Mouse (Mus musculus): ENCODE results near the gene Mdfi. TPM values are rescaled to one million over a fixed set of nuclear protein-coding genes. Genes with fewer than 3 reads are reported as not detected.

The Mdfi gene
- polyA plus RNA-seq, 1 experiment from 2014 or later = 44.7 TPM

DNA sequence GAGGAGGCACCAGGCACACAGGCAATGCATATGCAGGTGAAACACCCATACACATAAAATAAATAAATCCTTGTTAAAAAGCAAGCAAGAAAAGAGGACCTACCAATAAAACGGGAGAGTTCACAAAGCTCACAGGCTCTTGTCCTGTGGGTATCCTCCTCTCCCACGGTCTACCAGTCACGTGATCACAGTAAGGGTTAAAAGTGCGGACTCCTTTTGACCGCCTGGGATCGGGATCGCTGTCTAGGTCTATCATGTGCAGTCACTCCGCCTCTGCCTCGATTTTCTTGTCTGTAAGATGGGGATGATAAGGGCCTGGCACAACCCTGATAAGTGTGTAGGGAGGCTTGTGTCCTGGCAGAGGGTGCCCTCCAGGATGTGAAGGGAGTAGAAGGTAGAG lies 37.1 kb downstream of the Mdfi start:
- 69% methylated on average over 9 of the region's 9 CpGs for WGBS
- H3K4me3 ChIP-seq (replicated peaks) = no peak overlapping the region
- H3K27me3 ChIP-seq = no peaks in the 10 kb centered on the region
- no peaks in the 10 kb centered on the region for H3K36me3 ChIP-seq
- no peak overlapping the region for H3K4me2 ChIP-seq
- H3K9ac ChIP-seq (replicated peaks) = no peak overlapping the region
- ATAC-seq (ENCODE audit: insufficient number of reproducible peaks, insufficient read depth, low FRiP score, low TSS enrichment, low read depth) = no peak
- 0 out of 2 replicates have a peak, but pooled peaks cover 3% of the 10 kb centered on the region for H3K9me3 ChIP-seq
- no peak overlapping the region for H3K27ac ChIP-seq
- peaks cover 28% of the 10 kb centered on the region for H3K4me1 ChIP-seq (replicated peaks)

GRCm38 (mm10) chr17:47796968-47797367 lies 37.5 kb downstream of the Mdfi start:
- Histone ChIP-seq H3K36me3 (no peaks in the 10 kb centered on the region), H3K4me2 (no peak overlapping the region), H3K9ac (replicated peaks) (no peak overlapping the region), H3K9me3 (0 out of 2 replicates have a peak, but pooled peaks cover 3% of the 10 kb centered on the region), H3K27me3 (peaks cover 3% of the 10 kb centered on the region; the same call in 1 of the 2 replicates), H3K27ac (no peak overlapping the region), H3K4me3 (replicated peaks) (no peak overlapping the region), H3K4me1 (replicated peaks) (peaks cover 28% of the 10 kb centered on the region)
- ATAC-seq (ENCODE audit: insufficient number of reproducible peaks, insufficient read depth, low FRiP score, low TSS enrichment, low read depth) = no peak
- 67% methylated on average over 4 of the region's 4 CpGs for WGBS

DNA sequence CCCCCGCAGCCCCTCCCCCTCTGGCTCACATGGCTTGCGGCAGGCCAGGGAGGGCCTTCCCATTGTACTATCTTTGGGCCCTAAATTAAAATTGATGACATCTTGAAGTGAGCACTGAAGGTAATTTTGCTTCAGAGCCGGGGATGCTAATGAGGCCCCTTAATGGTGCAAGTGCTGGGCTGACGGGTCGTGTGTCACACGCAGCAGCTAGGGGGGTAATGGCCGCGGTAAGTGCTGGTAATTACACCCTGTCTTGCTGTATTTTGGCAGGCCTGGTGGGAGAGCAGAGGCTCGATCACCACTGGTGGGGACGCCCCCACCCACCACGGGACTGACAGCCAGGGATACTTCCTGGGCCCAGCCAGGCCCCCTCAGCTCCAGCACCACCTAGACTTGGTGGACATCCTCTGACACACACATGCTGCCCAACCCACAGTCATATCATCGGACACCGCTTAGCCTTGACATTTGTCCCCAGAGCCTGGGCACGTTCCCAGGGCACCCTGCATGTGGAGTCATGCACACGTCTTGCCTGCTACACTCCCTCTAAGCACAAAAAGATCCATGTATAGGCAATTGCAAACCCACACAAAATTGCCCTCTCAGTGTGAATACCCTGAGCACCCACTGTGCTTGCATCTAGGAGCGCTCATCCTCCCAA lies 38.2 kb downstream of the Mdfi start:
- ATAC-seq (ENCODE audit: insufficient number of reproducible peaks, insufficient read depth, low FRiP score, low TSS enrichment, low read depth) = no peak
- Histone ChIP-seq H3K9me3 (0 out of 2 replicates have a peak, but pooled peaks cover 3% of the 10 kb centered on the region), H3K27me3 (peaks cover 9% of the 10 kb centered on the region), H3K4me1 (replicated peaks) (peaks cover 29% of the 10 kb centered on the region), H3K27ac (no peak overlapping the region), H3K36me3 (no peaks in the 10 kb centered on the region), H3K4me3 (replicated peaks) (no peak overlapping the region), H3K9ac (replicated peaks) (no peak overlapping the region), H3K4me2 (no peak overlapping the region)
- 35% methylated on average over 16 of the region's 16 CpGs for WGBS

DNA sequence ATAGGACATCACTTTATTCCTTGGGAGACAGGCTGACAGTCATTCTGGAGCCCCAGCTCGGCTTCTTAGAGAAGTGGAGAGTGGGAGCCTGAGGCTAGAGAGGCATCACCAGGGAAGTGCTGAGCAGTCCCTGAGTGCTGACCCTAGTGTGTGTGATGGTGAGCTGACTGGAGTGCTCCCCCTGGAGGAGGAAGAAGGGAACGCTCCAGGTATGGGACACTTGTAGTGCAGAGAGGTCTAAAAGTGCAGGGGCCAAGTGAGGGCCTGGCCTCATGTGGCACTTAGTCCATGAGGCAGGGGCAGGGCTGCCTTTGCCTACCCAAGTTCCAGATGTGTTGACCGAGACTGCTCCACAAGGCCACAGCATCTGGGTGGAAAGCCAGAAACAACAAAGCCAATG lies 39.0 kb downstream of the Mdfi start:
- Histone ChIP-seq H3K27ac (no peak overlapping the region), H3K4me1 (replicated peaks) (peaks cover 29% of the 10 kb centered on the region)

GRCm38 (mm10) chr17:47793377-47793776 lies 41.1 kb downstream of the Mdfi start:
- Histone ChIP-seq H3K4me3 (replicated peaks) (no peak overlapping the region), H3K27ac (no peak overlapping the region), H3K27me3 (peaks cover 17% of the 10 kb centered on the region), H3K9ac (replicated peaks) (no peak overlapping the region), H3K4me2 (no peak overlapping the region), H3K36me3 (no peaks in the 10 kb centered on the region), H3K4me1 (replicated peaks) (peaks cover 39% of the 10 kb centered on the region), H3K9me3 (0 out of 2 replicates have a peak, but pooled peaks cover 3% of the 10 kb centered on the region)
- 12% methylated on average over 9 of the region's 9 CpGs for WGBS
- peak; percentile 64 for ATAC-seq (ENCODE audit: insufficient number of reproducible peaks, insufficient read depth, low FRiP score, low TSS enrichment, low read depth)

More for the DNA sequence above, 39.0 kb downstream of the Mdfi start:
- Histone ChIP-seq H3K27me3 (peaks cover 12% of the 10 kb centered on the region), H3K4me3 (replicated peaks) (no peak overlapping the region), H3K9ac (replicated peaks) (no peak overlapping the region), H3K9me3 (0 out of 2 replicates have a peak, but pooled peaks cover 3% of the 10 kb centered on the region), H3K36me3 (no peaks in the 10 kb centered on the region), H3K4me2 (no peak overlapping the region)
- WGBS = 29% methylated on average over 3 of the region's 3 CpGs
- ATAC-seq (ENCODE audit: insufficient number of reproducible peaks, insufficient read depth, low FRiP score, low TSS enrichment, low read depth) = no peak

GRCm38 (mm10) chr17:47792098-47792863 lies 42.2 kb downstream of the Mdfi start:
- Histone ChIP-seq H3K4me1 (replicated peaks) (peaks cover 50% of the 10 kb centered on the region), H3K4me3 (replicated peaks) (no peak overlapping the region), H3K4me2 (no peak overlapping the region), H3K9me3 (0 out of 2 replicates have a peak, but pooled peaks cover 3% of the 10 kb centered on the region), H3K27me3 (peaks cover 22% of the 10 kb centered on the region), H3K27ac (no peak overlapping the region), H3K36me3 (no peaks in the 10 kb centered on the region), H3K9ac (replicated peaks) (no peak overlapping the region; the same call in 1 of the 2 replicates)
- WGBS = 21% methylated on average over 15 of the region's 15 CpGs
- ATAC-seq (ENCODE audit: insufficient number of reproducible peaks, insufficient read depth, low FRiP score, low TSS enrichment, low read depth) = no peak

GRCm38 (mm10) chr17:47788996-47789395 lies 45.5 kb downstream of the Mdfi start:
- Histone ChIP-seq H3K9ac (replicated peaks) (no peak overlapping the region), H3K4me2 (no peak overlapping the region), H3K9me3 (no peaks in the 10 kb centered on the region), H3K4me3 (replicated peaks) (no peak overlapping the region), H3K27me3 (peaks cover 44% of the 10 kb centered on the region), H3K36me3 (no peaks in the 10 kb centered on the region), H3K27ac (peak overlapping the region; percentile 82; the same call in 1 of the 2 replicates), H3K4me1 (replicated peaks) (peaks cover 46% of the 10 kb centered on the region)
- 66% methylated on average over 6 of the region's 6 CpGs for WGBS
- no peak for ATAC-seq (ENCODE audit: insufficient number of reproducible peaks, insufficient read depth, low FRiP score, low TSS enrichment, low read depth)

DNA sequence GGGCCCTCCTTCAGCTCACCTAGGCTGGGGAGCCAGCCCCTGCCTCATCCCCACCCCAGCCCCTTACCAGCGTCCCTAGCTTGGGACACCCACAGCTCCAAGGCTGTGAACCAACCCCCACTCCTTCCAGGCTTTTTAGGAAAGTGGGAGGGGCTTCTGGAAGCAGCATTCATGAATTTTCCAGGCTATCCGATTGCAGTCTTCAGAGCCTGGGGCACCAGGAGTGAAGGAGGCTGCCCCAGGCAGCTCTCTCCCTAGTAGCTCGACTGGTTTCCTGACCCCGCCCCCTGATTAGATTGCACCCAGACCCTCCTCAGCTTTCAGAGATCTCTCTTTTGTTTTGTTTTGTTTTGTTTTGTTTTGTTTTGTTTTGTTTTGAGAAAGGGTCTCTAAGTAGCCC lies 46.2 kb downstream of the Mdfi start:
- H3K4me2 ChIP-seq = peak overlapping the region; percentile 37
- WGBS = 0% methylated on average over 4 of the region's 4 CpGs
- H3K9me3 ChIP-seq = no peaks in the 10 kb centered on the region
- no peaks in the 10 kb centered on the region for H3K36me3 ChIP-seq
- peak overlapping the region; percentile 82 for H3K27ac ChIP-seq
- no peak overlapping the region; the same call in 1 of the 2 replicates for H3K9ac ChIP-seq (replicated peaks)
- peak; percentile 48; the same call in 1 of the 2 replicates for ATAC-seq (ENCODE audit: insufficient number of reproducible peaks, insufficient read depth, low FRiP score, low TSS enrichment, low read depth)
- peaks cover 44% of the 10 kb centered on the region for H3K27me3 ChIP-seq
- H3K4me3 ChIP-seq (replicated peaks) = no peak overlapping the region
- peaks cover 44% of the 10 kb centered on the region for H3K4me1 ChIP-seq (replicated peaks)

DNA sequence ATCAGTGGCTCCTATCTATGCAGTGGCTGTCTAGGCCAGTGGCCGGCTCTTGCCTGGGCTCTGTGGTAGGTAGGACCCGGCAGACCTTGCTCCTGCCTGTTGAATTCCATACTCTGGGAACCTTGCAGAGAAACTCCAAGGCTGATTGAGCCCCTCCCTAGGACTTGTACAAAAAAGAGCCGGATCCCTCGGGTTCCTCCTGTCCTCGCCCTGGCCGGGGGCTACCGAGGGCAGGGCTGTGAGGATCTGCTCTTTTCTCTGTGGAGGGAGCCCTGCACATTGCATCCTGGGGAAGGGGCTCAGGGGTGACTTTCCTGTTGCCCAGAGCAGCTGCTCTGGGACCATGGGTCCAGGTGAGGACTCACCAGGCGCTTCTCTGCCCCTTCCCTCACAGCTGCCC lies 46.9 kb downstream of the Mdfi start:
- Histone ChIP-seq H3K4me3 (replicated peaks) (no peak overlapping the region), H3K9me3 (no peaks in the 10 kb centered on the region), H3K27me3 (peaks cover 47% of the 10 kb centered on the region), H3K4me1 (replicated peaks) (peaks cover 37% of the 10 kb centered on the region), H3K27ac (peak overlapping the region; percentile 82), H3K9ac (replicated peaks) (no peak overlapping the region; the same call in 1 of the 2 replicates), H3K4me2 (peak overlapping the region; percentile 37; the same call in 1 of the 2 replicates), H3K36me3 (no peaks in the 10 kb centered on the region)
- 37% methylated on average over 8 of the region's 8 CpGs for WGBS
- ATAC-seq (ENCODE audit: insufficient number of reproducible peaks, insufficient read depth, low FRiP score, low TSS enrichment, low read depth) = no peak

- no peak for ATAC-seq (ENCODE audit: insufficient number of reproducible peaks, insufficient read depth, low FRiP score, low TSS enrichment, low read depth)
- Histone ChIP-seq H3K27me3 (peaks cover 39% of the 10 kb centered on the region), H3K4me1 (replicated peaks) (peaks cover 36% of the 10 kb centered on the region), H3K36me3 (no peaks in the 10 kb centered on the region), H3K9ac (replicated peaks) (no peak overlapping the region), H3K4me2 (no peak overlapping the region), H3K4me3 (replicated peaks) (no peak overlapping the region), H3K9me3 (no peaks in the 10 kb centered on the region), H3K27ac (no peak overlapping the region)
- 92% methylated on average over 6 of the region's 6 CpGs for WGBS
Observed at GRCm38 (mm10) chr17:47784411-47784810, 50.1 kb downstream of the Mdfi start.

GRCm38 (mm10) chr17:47783445-47784223 lies 50.9 kb downstream of the Mdfi start:
- WGBS = 66% methylated on average over 8 of the region's 8 CpGs
- no peak overlapping the region for H3K4me2 ChIP-seq
- peaks cover 29% of the 10 kb centered on the region for H3K4me1 ChIP-seq (replicated peaks)
- no peaks in the 10 kb centered on the region for H3K9me3 ChIP-seq
- H3K9ac ChIP-seq (replicated peaks) = no peak overlapping the region
- no peaks in the 10 kb centered on the region for H3K36me3 ChIP-seq
- H3K27ac ChIP-seq = no peak overlapping the region
- ATAC-seq (ENCODE audit: insufficient number of reproducible peaks, insufficient read depth, low FRiP score, low TSS enrichment, low read depth) = no peak
- H3K4me3 ChIP-seq (replicated peaks) = no peak overlapping the region
- H3K27me3 ChIP-seq = peaks cover 34% of the 10 kb centered on the region
